In the genomic region with DNA sequence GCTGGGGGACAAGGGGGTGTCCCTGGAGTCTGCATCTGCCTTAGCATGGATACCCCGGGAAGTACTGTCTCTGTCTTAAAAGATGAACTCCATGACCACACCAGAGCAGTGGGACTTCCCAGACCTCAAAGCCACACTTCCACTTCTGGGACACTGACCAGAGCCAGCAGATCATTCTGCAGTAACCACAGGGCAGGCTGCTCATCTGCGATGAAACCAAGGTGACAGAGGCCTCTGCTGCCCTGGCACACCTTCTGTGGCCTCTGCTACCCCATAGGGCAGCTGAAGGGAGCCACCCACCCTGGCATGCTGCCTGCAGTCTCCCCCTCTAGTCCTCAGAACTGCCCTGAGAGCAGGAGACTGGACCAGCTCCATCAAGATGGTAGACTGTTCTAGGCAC, we compare ENCODE assay signal across 1 mouse cellular context.
TF ChIP-seq lines count a peak whose summit lies in the region.

No protein-coding gene starts in this region.

TF ChIP-seq in CH12.LX, 34 proteins besides CTCF, POLR2A, EP300 and RAD21:
- TF ChIP-seq TBP (conservative IDR thresholded peaks at IDR 0.05; ENCODE audit: low read depth, low read length) (no peak), HCFC1 (IDR thresholded peaks at IDR 0.05; ENCODE audit: low read depth, low read length) (no peak), ETS1 (conservative IDR thresholded peaks at IDR 0.05; ENCODE audit: low read depth, low read length) (no peak), ZNF384 (IDR thresholded peaks at IDR 0.05; ENCODE audit: low read depth, low read length) (no peak), ZMIZ1 (IDR thresholded peaks at IDR 0.05; ENCODE audit: low read depth, low read length) (no peak), MAFK (IDR thresholded peaks at IDR 0.05; ENCODE audit: insufficient replicate concordance, low read length) (no peak), PAX5 (IDR thresholded peaks at IDR 0.05; ENCODE audit: low read length) (no peak), NRF1 (IDR thresholded peaks at IDR 0.05; ENCODE audit: low read depth, low read length) (no peak), ZC3H11A (IDR thresholded peaks at IDR 0.05; ENCODE audit: low read depth, low read length) (no peak), UBTF (IDR thresholded peaks at IDR 0.05; ENCODE audit: low read depth, low read length) (no peak), USF2 (conservative IDR thresholded peaks at IDR 0.05; ENCODE audit: low read depth, low read length) (no peak), NELFE (IDR thresholded peaks at IDR 0.05; ENCODE audit: low read depth, low read length) (no peak)
TF ChIP-seq in CH12.LX: peak in this region for 0.
